Mouse (Mus musculus) lung, postnatal 10 days (tissue): Measurements from ENCODE around the gene Mfsd2b.

ENCODE experiments used
- DNase-seq: peaks from one replicate; pipeline ENCODE4 v3.0.0; 2021

Gene Mfsd2b

GRCm38 (mm10) chr12:4872983-4873477 lies 1.1 kb downstream of the Mfsd2b start:
- DNase-seq = no peak

GRCm38 (mm10) chr12:4872273-4872672 lies 1.9 kb downstream of the Mfsd2b start:
- DNase-seq = no peak

- no peak for DNase-seq
These were observed 2.9 kb downstream of the Mfsd2b start for GRCm38 (mm10) chr12:4871260-4871659.

DNA sequence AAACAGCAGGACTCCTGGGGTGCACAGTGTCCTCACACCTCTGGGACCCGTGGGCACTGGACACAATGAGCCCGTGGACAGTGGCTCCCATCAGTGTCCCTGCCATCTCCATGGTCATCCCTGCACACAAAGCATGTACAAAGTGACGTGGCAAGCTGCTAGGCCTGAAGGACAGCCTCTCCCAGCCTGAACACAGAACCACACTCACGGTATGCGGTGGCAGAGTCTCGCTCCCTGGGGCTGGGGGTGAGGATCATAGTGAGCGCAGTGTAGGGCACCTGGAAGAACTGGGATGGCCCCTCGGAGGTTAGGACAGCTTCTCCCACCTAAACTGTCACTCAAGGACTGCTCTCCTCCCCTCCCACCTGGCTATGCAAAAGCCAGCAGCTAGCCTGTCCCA lies 5.2 kb downstream of the Mfsd2b start:
- DNase-seq = no peak

- no peak for DNase-seq
These were observed 9.8 kb downstream of the Mfsd2b start for GRCm38 (mm10) chr12:4864338-4864690.

DNA sequence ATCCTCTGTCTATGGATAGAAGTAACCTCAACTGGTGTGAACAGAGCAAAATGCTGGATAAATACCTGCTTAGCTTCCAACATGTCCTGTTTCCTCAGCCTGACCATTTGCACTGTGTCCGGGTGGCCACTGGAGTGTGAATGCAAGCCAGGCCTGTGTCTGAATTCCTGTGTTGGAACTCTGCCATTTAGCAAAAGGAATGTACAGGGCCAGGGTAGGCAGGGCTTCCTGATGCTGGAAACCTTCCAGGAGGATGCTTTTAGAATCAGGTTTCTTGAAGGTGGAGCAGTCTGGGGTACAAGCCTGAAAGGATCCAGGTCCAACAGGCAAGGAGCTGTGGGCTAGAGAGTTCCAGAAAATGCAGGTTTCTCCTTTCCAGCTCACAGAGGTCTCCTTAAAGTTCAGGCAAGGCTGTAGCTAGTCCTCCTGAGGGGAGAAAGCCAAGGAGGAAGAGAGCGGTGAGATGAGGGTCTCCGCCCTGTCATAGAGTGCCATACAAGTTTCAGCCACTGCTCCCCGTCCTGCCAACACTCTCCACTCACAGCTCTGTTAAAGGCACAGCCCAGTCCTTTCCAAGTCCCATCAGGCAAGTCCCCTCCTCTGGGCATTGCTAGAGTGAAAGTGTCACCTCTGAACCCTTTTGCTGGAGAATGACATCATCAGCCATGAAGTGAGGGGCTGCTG lies 10.4 kb downstream of the Mfsd2b start:
- DNase-seq = peak; percentile 49

DNA sequence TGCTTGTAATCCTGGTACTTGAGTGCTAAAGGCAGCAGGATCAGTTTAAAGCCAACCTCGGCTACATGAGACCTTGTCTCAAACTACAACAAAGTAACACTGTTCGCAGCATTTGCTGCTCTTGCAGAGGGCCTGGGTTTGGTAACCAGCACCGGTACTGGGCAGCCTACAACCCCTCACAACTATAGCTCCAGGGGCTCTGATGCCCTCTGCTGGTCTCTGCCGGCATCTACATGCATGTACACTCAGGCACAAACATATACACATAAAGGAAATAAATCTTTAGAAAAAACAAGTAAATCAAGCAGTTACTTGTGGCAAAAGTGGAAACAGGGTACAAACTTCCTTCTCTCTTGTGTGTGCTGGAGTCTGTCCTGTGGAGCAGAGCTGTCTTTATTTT lies 11.5 kb downstream of the Mfsd2b start:
- no peak for DNase-seq

- no peak for DNase-seq
These were observed 14.8 kb downstream of the Mfsd2b start for GRCm38 (mm10) chr12:4859241-4859914.

DNA sequence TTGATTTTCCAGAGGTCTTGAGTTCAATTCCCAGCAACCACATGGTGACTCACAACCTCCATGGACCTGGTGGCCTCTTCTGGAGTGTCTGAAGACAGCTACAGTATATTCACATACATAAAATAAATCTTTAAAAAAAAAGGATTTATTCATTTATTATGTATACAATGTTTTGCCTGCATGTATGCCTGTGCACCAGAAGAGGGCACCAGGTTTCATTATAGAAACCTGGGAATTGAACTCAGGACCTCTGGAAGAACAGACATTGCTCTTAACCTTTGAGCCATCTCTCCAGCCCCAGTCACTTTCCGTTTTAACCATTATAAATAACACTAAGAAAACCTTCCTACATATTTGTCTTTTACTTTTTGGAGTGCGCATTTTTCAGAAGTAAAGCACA lies 17.3 kb downstream of the Mfsd2b start:
- DNase-seq = no peak

- DNase-seq = peak; percentile 28
These were observed 18.0 kb downstream of the Mfsd2b start for GRCm38 (mm10) chr12:4856160-4856559.

GRCm38 (mm10) chr12:4843741-4844140 lies 30.4 kb downstream of the Mfsd2b start:
- DNase-seq = peak; percentile 49

GRCm38 (mm10) chr12:4842890-4843597 lies 31.1 kb downstream of the Mfsd2b start, which contains the start of gene Wdcp:
Gene Wdcp, plus strand, starts transcription at chr12:4843303.
- peak; percentile 93 for DNase-seq

- DNase-seq = no peak
These were observed 31.7 kb downstream of the Mfsd2b start for GRCm38 (mm10) chr12:4842456-4842855.

GRCm38 (mm10) chr12:4841392-4841887 lies 32.7 kb downstream of the Mfsd2b start, which contains the start of gene Fkbp1b:
Gene Fkbp1b, minus strand, starts transcription at chr12:4841591.
- peak; percentile 66 for DNase-seq

DNA sequence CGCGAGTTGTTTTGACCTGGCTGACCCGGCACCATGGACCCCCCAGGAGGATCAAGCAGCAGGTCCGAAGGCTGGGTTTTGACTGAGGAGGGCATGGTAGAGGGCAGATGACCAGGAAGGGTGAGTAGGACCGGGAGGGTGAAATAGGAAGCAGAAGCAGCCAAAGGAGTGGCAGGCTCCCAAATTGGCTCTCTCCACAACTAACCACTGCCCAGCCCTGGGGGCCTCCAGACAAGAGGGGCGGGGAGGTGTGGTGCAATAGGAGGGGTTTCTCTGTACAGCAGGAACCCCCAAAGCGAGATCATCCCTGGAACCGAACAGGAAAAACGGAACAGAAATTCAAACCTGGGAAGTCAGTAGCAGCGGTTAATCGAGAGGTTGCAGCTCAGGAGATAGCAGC lies 33.4 kb downstream of the Mfsd2b start:
- DNase-seq = peak; percentile 18

DNA sequence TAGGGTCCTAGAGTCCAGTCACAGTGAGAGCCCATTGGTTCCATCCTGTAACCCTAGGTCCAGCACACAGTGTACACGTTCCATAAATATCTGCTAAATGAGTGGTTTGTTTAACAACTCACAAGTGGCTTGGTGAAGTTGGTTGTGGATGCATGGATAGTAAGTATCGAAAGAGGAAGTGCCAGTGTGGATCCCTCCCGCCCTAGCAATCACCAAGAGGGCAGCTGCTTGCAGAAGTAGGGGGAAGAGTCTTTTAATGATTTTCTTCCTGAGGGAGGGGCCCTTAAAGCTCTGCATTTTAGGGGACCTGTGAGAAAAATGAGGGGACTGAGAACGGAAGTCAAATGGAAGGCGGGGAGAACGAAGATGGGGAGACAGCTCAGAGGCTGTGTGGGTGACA lies 34.1 kb downstream of the Mfsd2b start:
- no peak for DNase-seq

GRCm38 (mm10) chr12:4836959-4837358 lies 37.2 kb downstream of the Mfsd2b start:
- DNase-seq = no peak

DNA sequence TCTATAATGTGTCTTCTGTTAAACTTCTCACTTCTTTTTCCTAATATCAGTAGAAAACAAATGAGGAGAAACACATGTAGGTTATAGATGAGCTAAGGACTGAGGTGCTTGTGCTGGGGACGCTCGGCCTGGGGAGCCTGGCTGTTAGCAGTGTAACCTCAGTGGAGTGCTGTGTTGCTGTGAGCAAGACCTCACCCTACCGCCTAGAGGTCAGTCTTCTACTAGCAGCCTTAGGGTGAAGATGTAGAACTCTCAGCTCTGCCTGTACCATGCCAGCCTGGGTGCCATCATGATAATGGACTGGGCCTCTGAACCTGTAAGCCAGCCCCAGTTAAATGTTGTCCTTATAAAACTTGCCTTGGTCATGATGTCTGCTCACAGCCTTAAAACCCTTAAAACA lies 46.9 kb downstream of the Mfsd2b start:
- no peak for DNase-seq

DNA sequence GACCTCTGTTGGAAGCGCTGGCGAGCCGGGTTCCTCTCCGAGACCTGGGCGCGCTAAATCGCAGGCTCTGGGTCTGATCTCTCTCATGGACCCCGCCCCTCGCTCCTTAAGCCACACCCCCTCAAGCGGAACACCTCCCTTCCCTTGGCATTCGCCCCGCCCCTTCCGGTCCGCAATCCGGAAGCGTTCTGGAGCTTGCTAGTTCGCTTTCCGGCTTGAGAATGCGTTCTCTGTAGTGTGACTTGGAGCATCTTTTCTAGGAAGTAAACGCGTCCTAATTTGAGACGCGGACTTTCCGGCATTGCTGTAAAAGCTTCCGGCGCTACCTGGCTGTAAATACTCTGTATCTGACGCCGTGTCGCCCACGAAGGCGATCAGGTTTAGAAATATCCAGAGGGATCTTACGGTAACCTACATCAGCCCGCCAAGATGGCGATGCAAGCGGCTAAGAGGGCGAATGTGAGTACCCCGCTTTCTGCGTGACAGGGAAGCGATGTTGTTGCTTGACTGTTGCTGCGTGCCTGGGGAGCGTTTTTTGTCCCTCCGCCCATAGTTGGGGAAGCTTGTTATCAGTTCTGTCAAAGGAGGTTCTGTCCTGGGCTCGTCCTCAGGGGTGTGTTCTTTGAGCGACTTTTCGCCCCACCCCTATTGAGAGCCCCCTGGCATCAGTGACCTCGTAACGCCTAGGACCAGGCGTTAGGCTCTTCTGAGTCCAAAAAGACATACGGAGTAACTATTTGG lies 56.6 kb downstream of the Mfsd2b start, which contains the start of gene Sf3b6:
Sf3b6 (plus strand) TSS at position 184 of the 741 bp plus-strand sequence.
- DNase-seq = peak; percentile 99

- DNase-seq = no peak
These were observed 57.3 kb downstream of the Mfsd2b start for GRCm38 (mm10) chr12:4816680-4817360.

- DNase-seq = peak; percentile 73
These were observed 60.5 kb downstream of the Mfsd2b start for GRCm38 (mm10) chr12:4813636-4814035.
